Mouse (Mus musculus): ENCODE data around the gene Chchd4. TPM values are rescaled to one million over a fixed set of nuclear protein-coding genes. Genes with fewer than 3 reads are reported as not detected.

Gene Chchd4
- polyA plus RNA-seq (2015; fragmentation: Nextera tagmentation; extraction: Ambion mirVana) = 30.2 and 30.7 TPM in 2 replicates

DNA sequence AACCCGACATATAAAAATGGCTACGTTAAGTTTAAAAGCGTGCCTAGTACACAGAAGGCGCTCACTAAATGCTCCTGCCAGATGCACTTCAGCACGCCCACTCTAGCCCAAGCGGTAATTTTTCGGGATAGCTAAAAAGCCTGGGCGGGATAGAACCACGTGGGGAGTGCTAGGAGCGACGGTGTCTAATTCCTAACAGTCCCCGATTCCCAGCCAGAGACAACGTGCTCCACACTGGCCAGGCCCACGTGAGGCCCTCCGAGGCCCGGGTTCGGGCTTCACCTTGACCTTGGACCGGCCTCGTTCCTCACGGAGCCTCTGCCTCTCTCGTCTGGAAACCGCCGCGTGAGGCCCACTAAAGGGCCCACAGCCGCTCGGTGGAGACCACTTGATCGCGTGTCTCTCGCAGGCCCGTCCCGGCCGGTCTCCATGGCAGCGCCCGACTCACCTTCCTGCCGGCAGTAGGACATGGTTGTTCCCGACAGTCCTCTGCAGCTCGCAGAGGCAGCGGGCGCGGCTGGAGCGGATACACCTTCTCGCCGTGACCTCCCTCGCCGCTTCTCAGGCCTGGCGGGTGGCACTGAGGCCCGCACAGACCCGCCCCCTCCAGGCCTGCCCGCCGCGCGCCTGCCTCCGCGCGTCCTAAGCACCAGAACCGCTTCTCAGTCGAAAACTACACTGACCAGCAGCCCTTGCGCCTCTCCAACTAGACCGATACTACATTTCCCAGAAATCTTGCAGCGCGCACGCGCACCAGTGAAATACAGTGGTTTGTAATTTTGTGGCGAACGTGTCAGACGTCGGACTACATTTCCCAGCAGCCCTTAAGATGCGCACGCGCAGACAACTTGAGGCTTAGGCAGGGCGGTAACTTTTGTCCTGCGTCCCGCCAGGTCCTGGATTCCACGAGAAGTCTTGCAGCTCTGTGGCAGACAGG, at the start of gene Chchd4, which contains the start of gene Tmem43:
Chchd4 (minus strand) TSS at position 679 of the 937 bp plus-strand sequence.
Tmem43 (plus strand) TSS at position 836 of the 937 bp plus-strand sequence.
- no peaks in the 10 kb centered on the region for H3K27me3 ChIP-seq
- peaks cover 30% of the 10 kb centered on the region for H3K36me3 ChIP-seq
- H3K4me1 ChIP-seq = peaks cover 23% of the 10 kb centered on the region
- WGBS = under 1% methylated on average over 74 of the region's 74 CpGs
- H3K27ac ChIP-seq = peak within 1 kb of the TSS; percentile 91
- peak within 1 kb of the TSS; percentile 88 for H3K9ac ChIP-seq
- ATAC-seq (replicated peaks; ENCODE audit: low FRiP score) = peak; percentile 98
- no peaks in the 10 kb centered on the region for H3K9me3 ChIP-seq (replicated peaks)
- H3K4me2 ChIP-seq = peak within 1 kb of the TSS; percentile 74
- peak within 1 kb of the TSS; percentile 84 for H3K4me3 ChIP-seq (replicated peaks)

DNA sequence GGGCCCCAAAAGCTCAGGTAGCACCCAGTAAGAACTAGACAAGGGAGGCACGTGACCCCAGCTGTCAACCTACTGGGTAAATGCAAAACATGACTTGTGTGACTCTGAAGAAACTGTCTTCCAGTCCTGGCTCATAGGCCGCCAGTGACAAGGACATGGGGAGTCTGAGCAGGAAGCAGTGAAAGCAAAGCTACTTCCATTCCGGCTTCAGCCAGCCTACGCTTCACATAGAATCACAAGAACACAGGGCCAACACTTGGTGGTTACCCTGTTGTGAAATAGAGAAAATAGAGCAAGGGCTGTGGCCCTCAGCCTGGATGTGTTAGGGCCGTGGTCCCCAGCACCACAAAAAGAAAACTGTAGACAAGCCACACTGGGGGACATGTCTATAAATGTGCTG, 49.5 kb upstream of the Chchd4 start:
- Histone ChIP-seq H3K27me3 (no peaks in the 10 kb centered on the region), H3K4me1 (peaks cover under 1% of the 10 kb centered on the region; the same call in 1 of the 2 replicates), H3K9ac (no peak overlapping the region), H3K4me3 (replicated peaks) (no peak overlapping the region), H3K9me3 (replicated peaks) (no peaks in the 10 kb centered on the region), H3K4me2 (no peak overlapping the region), H3K36me3 (peaks cover 69% of the 10 kb centered on the region), H3K27ac (no peak overlapping the region)
- 92% methylated on average over 5 of the region's 5 CpGs for WGBS
- ATAC-seq (replicated peaks; ENCODE audit: low FRiP score) = no peak

DNA sequence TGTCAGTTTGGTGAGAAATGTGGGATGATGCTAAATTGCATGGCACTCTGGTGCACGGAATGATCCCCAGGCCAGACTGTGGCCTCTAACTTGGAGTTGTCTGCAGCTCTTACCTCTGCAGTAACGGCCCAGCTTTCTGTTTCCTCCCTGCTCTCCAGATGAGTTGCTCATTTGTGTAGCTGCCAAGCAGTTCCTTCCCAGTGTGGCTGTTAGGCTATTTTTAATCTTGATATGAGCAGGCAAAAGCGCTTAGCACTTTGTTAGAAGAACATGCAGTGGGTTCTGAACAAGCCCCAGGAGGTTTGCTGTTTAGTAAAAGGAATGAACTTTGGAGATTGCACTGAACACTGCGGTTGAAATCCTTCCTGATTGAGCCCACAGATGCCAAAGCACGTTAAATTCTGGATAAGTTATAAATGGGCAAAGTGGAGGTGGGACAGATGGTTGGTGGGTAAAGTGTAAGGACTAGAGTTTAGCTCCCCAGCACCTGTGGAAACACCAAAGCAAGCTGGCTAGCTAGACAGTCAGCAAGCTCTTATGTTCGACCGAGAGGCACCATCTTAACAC, 45.2 kb upstream of the Chchd4 start:
- no peaks in the 10 kb centered on the region for H3K9me3 ChIP-seq (replicated peaks)
- no peaks in the 10 kb centered on the region for H3K27me3 ChIP-seq
- ATAC-seq (replicated peaks; ENCODE audit: low FRiP score) = no peak
- peaks cover 32% of the 10 kb centered on the region for H3K4me1 ChIP-seq
- no peak overlapping the region for H3K9ac ChIP-seq
- WGBS = 91% methylated on average over 7 of the region's 7 CpGs
- H3K27ac ChIP-seq = no peak overlapping the region
- H3K4me3 ChIP-seq (replicated peaks) = no peak overlapping the region
- H3K36me3 ChIP-seq = peaks cover 65% of the 10 kb centered on the region
- H3K4me2 ChIP-seq = no peak overlapping the region

DNA sequence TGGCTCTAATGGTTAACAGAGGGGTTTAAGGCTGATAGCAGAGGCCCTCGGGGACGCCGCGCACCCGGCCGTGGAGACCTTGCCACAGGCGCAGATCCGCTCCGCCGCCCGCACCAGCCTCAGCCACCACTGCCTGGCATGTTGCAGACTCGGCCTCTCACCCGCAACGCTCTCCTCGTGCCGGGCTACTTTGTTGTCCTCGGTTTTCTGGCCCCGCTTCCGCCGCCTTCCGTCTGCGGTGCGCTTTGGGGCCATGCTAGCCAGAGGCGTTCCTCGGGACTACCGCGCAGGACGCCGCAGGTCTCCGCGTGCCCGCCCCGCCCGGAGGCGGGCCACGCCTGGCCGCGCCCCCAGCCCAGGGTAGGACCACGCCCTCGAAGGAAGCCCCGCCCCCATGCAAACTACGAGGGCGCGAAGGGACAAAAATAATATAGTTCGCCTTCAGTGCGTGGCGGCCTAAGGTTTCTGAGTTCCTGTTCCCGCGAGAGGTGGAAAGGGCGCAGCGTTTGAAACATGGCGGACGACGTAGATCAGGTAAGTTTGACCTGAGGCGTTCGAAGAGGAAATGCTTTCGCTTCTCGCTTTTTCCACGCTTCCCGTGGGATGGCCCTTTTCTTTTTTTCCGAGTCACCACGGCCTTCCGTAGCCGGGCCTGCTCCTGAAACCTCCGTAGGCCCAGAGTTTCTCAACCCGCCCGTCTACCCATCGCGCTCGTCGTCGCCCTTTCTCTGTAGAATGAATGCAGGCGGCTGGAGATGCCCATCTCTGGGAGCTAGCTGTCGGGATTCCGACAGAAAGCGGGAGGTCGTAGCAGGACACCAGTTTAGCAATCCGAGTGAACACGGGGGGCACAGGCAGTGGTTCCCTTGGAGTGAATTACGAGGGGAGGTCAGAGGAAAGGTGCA, 42.5 kb upstream of the Chchd4 start, which contains the start of the genes Xpc and Lsm3:
Xpc (minus strand) TSS at position 344 of the 905 bp plus-strand sequence.
Lsm3 (plus strand) TSS at position 384 of the 905 bp plus-strand sequence.
- Histone ChIP-seq H3K27ac (peak within 1 kb of the TSS; percentile 88), H3K36me3 (peaks cover 42% of the 10 kb centered on the region), H3K4me1 (peaks cover 32% of the 10 kb centered on the region), H3K4me3 (replicated peaks) (peak within 1 kb of the TSS; percentile 63), H3K4me2 (peak within 1 kb of the TSS; percentile 70), H3K9ac (peak within 1 kb of the TSS; percentile 77), H3K27me3 (no peaks in the 10 kb centered on the region), H3K9me3 (replicated peaks) (no peaks in the 10 kb centered on the region)
- WGBS = under 1% methylated on average over 80 of the region's 80 CpGs
- peak; percentile 98 for ATAC-seq (replicated peaks; ENCODE audit: low FRiP score)

- peak overlapping the region; percentile 63 for H3K4me3 ChIP-seq (replicated peaks)
- peak overlapping the region; percentile 88 for H3K27ac ChIP-seq
- peaks cover 36% of the 10 kb centered on the region for H3K4me1 ChIP-seq
- H3K36me3 ChIP-seq = peaks cover 42% of the 10 kb centered on the region
- no peaks in the 10 kb centered on the region for H3K27me3 ChIP-seq
- H3K9ac ChIP-seq = peak overlapping the region; percentile 77
- H3K4me2 ChIP-seq = peak overlapping the region; percentile 70
- WGBS = 20% methylated on average over 10 of the region's 10 CpGs
- no peaks in the 10 kb centered on the region for H3K9me3 ChIP-seq (replicated peaks)
- peak; percentile 2; the same call in 1 of the 2 replicates for ATAC-seq (replicated peaks; ENCODE audit: low FRiP score)
Observed at GRCm38 (mm10) chr6:91514737-91515362, 41.5 kb upstream of the Chchd4 start.

DNA sequence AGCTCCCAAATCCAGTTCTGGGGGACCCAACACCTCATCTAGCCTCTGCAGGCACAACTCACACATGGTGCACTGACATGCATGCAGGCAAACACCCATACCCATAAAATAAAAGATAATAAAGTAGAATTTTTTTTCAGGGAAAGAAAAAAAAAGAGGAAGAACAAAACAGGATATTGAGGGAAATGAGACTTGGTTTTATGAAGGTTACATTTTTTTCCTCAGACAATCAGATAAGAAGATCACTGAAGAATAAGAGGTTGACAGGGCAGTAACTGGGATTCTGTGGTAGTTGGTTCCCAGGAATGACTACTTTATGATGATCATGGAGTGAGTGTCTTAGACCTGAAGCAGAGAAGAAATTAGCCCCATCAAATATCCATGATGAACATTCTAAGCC, 40.8 kb upstream of the Chchd4 start:
- H3K4me1 ChIP-seq = peaks cover 36% of the 10 kb centered on the region
- H3K4me2 ChIP-seq = peak overlapping the region; percentile 70; the same call in 1 of the 2 replicates
- no peaks in the 10 kb centered on the region for H3K27me3 ChIP-seq
- H3K27ac ChIP-seq = no peak overlapping the region
- peak overlapping the region; percentile 63 for H3K4me3 ChIP-seq (replicated peaks)
- no peaks in the 10 kb centered on the region for H3K9me3 ChIP-seq (replicated peaks)
- H3K9ac ChIP-seq = no peak overlapping the region
- ATAC-seq (replicated peaks; ENCODE audit: low FRiP score) = no peak
- peaks cover 41% of the 10 kb centered on the region for H3K36me3 ChIP-seq

DNA sequence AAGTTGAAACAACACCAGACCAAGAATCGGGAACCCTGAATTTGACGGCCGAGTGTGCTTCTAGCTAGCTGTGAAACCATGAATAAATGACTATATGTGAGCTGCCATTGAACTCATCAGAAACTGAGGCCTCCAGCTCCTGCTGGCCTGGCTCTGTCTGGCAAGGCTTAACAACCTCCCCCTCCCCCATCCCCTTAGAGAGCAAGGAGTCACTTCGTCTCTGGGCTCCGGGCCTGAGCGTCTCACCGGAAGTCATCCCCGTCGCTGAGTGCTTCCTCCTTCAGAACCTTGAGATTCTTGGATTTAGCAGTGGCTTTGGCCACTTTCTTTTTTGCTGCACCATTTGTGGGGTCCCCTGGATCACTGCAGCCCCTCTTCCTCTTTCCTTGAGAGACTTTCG, 36.9 kb upstream of the Chchd4 start:
- Histone ChIP-seq H3K9me3 (replicated peaks) (no peaks in the 10 kb centered on the region), H3K4me2 (no peak overlapping the region), H3K36me3 (peaks cover 59% of the 10 kb centered on the region), H3K27ac (no peak overlapping the region), H3K4me3 (replicated peaks) (no peak overlapping the region), H3K9ac (no peak overlapping the region), H3K4me1 (peaks cover 19% of the 10 kb centered on the region), H3K27me3 (no peaks in the 10 kb centered on the region)
- no peak for ATAC-seq (replicated peaks; ENCODE audit: low FRiP score)
- WGBS = 74% methylated on average over 10 of the region's 10 CpGs

- Histone ChIP-seq H3K9me3 (replicated peaks) (no peaks in the 10 kb centered on the region), H3K27ac (no peak overlapping the region), H3K4me1 (peaks cover 10% of the 10 kb centered on the region), H3K27me3 (no peaks in the 10 kb centered on the region), H3K4me2 (no peak overlapping the region), H3K4me3 (replicated peaks) (no peak overlapping the region), H3K36me3 (peaks cover 68% of the 10 kb centered on the region), H3K9ac (no peak overlapping the region)
- ATAC-seq (replicated peaks; ENCODE audit: low FRiP score) = no peak
- WGBS = 45% methylated on average over 7 of the region's 7 CpGs
Observed at GRCm38 (mm10) chr6:91509326-91509725, 36.0 kb upstream of the Chchd4 start.

DNA sequence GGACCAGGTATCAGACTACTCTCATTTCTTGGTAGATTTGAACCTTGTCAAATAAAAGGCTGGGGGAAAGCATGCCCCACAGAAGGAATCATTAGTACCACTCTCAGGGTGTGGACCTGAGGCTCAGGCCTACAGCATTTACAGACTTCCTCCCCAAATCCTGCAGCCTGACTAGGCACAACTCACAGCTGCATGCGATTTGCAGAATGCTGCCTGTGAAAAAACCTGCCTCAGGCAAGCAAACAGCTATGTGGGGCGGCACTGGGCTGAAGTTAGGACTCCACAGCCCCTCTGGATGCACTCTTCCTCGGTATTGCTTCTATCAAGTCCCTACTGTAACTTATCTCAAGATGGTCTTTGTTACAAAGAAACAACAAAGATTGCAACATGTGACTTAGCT, 34.7 kb upstream of the Chchd4 start:
- H3K4me2 ChIP-seq = no peak overlapping the region
- no peak overlapping the region for H3K27ac ChIP-seq
- H3K9ac ChIP-seq = no peak overlapping the region
- H3K36me3 ChIP-seq = peaks cover 81% of the 10 kb centered on the region
- H3K27me3 ChIP-seq = no peaks in the 10 kb centered on the region
- ATAC-seq (replicated peaks; ENCODE audit: low FRiP score) = no peak
- no peak overlapping the region for H3K4me3 ChIP-seq (replicated peaks)
- WGBS = 90% methylated on average over 3 of the region's 3 CpGs
- peaks cover 4% of the 10 kb centered on the region; the same call in 1 of the 2 replicates for H3K4me1 ChIP-seq
- H3K9me3 ChIP-seq (replicated peaks) = no peaks in the 10 kb centered on the region

DNA sequence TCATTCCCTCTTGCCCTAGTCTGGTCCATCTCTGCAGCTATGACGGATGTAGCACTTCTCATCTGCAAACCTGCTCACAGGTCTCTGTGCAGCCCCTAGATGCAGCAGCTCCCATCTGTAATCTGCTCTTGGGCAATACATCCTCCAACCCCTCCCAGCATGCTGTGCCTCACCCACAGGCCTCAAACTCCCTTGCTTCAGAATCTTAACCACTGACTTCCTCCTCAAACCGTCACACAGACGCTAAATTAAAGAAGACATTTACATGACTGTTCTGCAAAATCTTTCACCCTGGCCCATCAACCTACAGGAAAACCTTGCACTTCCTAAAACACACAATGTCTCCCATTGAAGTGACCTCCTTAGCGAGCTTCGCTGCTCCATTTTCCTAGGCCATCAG, 32.7 kb upstream of the Chchd4 start:
- whole genome bisulfite sequencing = 85% methylated on average over 5 of the region's 5 CpGs

GRCm38 (mm10) chr6:91503302-91503701, 30.0 kb upstream of the Chchd4 start:
- ATAC-seq (replicated peaks; ENCODE audit: low FRiP score) = no peak
- 86% methylated on average over 1 of the region's 1 CpGs for WGBS
- Histone ChIP-seq H3K27me3 (no peaks in the 10 kb centered on the region), H3K4me1 (no peaks in the 10 kb centered on the region), H3K27ac (no peak overlapping the region), H3K9me3 (replicated peaks) (no peaks in the 10 kb centered on the region), H3K4me2 (no peak overlapping the region), H3K9ac (no peak overlapping the region), H3K4me3 (replicated peaks) (no peak overlapping the region), H3K36me3 (peaks cover 100% of the 10 kb centered on the region)

More for the DNA sequence above, 32.7 kb upstream of the Chchd4 start:
- H3K9me3 ChIP-seq (replicated peaks) = no peaks in the 10 kb centered on the region
- H3K4me1 ChIP-seq = peaks cover 4% of the 10 kb centered on the region; the same call in 1 of the 2 replicates
- H3K27me3 ChIP-seq = no peaks in the 10 kb centered on the region
- no peak overlapping the region for H3K27ac ChIP-seq
- no peak overlapping the region for H3K4me3 ChIP-seq (replicated peaks)
- H3K9ac ChIP-seq = no peak overlapping the region
- peaks cover 99% of the 10 kb centered on the region for H3K36me3 ChIP-seq
- no peak overlapping the region for H3K4me2 ChIP-seq
- ATAC-seq (replicated peaks; ENCODE audit: low FRiP score) = no peak

Measured in kidney, embryonic 15.5 days (tissue).